11 mouse cellular contexts compared by ENCODE assay signal in the genomic region with DNA sequence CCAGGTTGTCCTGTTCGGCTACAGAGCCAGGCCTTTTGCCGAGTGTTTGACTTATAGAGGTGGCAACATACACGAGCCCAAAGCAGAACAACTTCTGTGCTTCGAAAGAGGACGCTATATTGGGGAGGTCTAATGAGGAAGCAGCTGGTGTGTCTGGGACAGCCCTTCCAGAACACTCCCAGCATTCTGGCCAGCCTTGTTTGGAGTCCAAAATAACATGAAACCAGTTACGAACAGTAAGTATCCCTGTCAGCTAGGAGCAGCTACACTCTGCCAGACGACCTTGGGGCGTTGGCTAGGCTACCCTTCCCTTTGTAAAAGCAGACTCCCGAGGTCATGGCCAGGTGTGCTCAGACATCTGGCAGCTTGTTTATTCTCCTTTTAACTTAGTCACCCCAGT. TPM values are rescaled to one million over a fixed set of nuclear protein-coding genes. Genes with fewer than 3 reads are reported as not detected.
DNase-seq lines count a peak whose midpoint lies in the region; ATAC-seq and TF ChIP-seq lines count a peak whose summit lies in the region.
"Had no signal": no experiment of that assay in that cellular context is flagged by ENCODE, and none has a peak within 500 bp of the region (broad histone marks: within the 10 kb centered on the region; RNA-seq: fewer than 3 reads in every experiment).

No protein-coding gene starts in this region.

- DNase-seq in layer of hippocampus, adult 2 months (ENCODE audit: low spot score in 2 of 2), result no peak
- no peak for DNase-seq in layer of hippocampus, adult 8-10 months (ENCODE audit: low spot score in 2 of 2)
- DNase-seq in R1 (ENCODE audit: low read depth, low spot score), result peak; percentile 71
- DNase-seq in retina, embryonic 14.5 days (ENCODE audit: low spot score), result no peak
- no peak for DNase-seq in thymus, postnatal 36 days
- DNase-seq: thymus, postnatal 4 days had no signal

- no peak overlapping the region for H3K9ac ChIP-seq in limb, embryonic 13.5 days

- no peaks in the 10 kb centered on the region for H3K36me3 ChIP-seq in limb, embryonic 13.5 days
- H3K36me3 ChIP-seq: embryonic facial prominence, embryonic 13.5 days had no signal

- peaks cover 45% of the 10 kb centered on the region for H3K4me1 ChIP-seq in brown adipose tissue, adult 24 weeks (ENCODE audit: control insufficient read depth, insufficient read depth, insufficient read length, low read length)
- H3K4me1 ChIP-seq in limb, embryonic 13.5 days, result peaks cover 69% of the 10 kb centered on the region

- no peaks in the 10 kb centered on the region for H3K27me3 ChIP-seq in limb, embryonic 13.5 days
- H3K27me3 ChIP-seq: embryonic facial prominence, embryonic 13.5 days had no signal

- ATAC-seq in limb, embryonic 13.5 days (ENCODE audit: low FRiP score, low read depth), result no peak

- 57% methylated on average over 9 of the region's 9 CpGs for WGBS in limb, embryonic 13.5 days

- H3K27ac ChIP-seq in layer of hippocampus, adult 2 months, result peak overlapping the region; percentile 68; the same call in 1 of the 2 replicates
- peak overlapping the region; percentile 64 for H3K27ac ChIP-seq in brown adipose tissue, adult 24 weeks (replicated peaks; ENCODE audit: low read depth, low read length)
- H3K27ac ChIP-seq in limb, embryonic 13.5 days, result no peak overlapping the region
- H3K27ac ChIP-seq: embryonic facial prominence, embryonic 13.5 days had no signal

- no peak overlapping the region for H3K4me3 ChIP-seq in layer of hippocampus, adult 2 months
- H3K4me3 ChIP-seq in brown adipose tissue, adult 24 weeks (ENCODE audit: insufficient read depth, low read depth, low read length), result no peak overlapping the region
- H3K4me3 ChIP-seq in limb, embryonic 13.5 days, result no peak overlapping the region
- H3K4me3 ChIP-seq: embryonic facial prominence, embryonic 13.5 days had no signal

- H3K9me3 ChIP-seq in limb, embryonic 13.5 days, result no peaks in the 10 kb centered on the region
- H3K9me3 ChIP-seq: embryonic facial prominence, embryonic 13.5 days had no signal

- TF ChIP-seq CTCF in layer of hippocampus, adult 2 months (conservative IDR thresholded peaks at IDR 0.05), result no peak

- 0 out of 2 replicates have a peak overlapping the region, but pooled peaks have one; percentile 1 for H3K4me2 ChIP-seq in limb, embryonic 13.5 days (replicated peaks)
- H3K4me2 ChIP-seq: embryonic facial prominence, embryonic 13.5 days; liver, embryonic 11.5 days had no signal

RNA-seq across cellular contexts. Expression of a gene that starts 20.4 kb away (rescaled TPM):
- total RNA-seq in layer of hippocampus, adult 2 months (2021), result 100 to 1,000 TPM; 117 to 120 TPM
- total RNA-seq in layer of hippocampus, adult 8-10 months (2022), result 100 to 1,000 TPM; 117 to 120 (median 117) TPM
- 13.0 and 14.6 TPM in 2 replicates for polyA plus RNA-seq in brown adipose tissue, adult 24 weeks (2012; ENCODE audit: insufficient read depth, insufficient read length, missing spikeins)
- polyA plus RNA-seq in limb, embryonic 13.5 days (2015; fragmentation: Nextera tagmentation; extraction: Ambion mirVana), result 13.1 and 14.7 TPM in 2 replicates

RNA-seq across cellular contexts. Expression of a gene that starts 26.7 kb away (rescaled TPM):
- 1 to 10 TPM in 1 of 2 experiments, under 1 TPM in 1; 0.98 to 1.9 TPM for total RNA-seq in layer of hippocampus, adult 2 months (2021)
- 1 to 10 TPM in 2 of 4 experiments, under 1 TPM in 2; 0.31 to 3.7 (median 1.3) TPM for total RNA-seq in layer of hippocampus, adult 8-10 months (2022)
- polyA plus RNA-seq in brown adipose tissue, adult 24 weeks (2012; ENCODE audit: insufficient read depth, insufficient read length, missing spikeins), result not detected in 2 replicates
- not detected in 2 replicates for polyA plus RNA-seq in limb, embryonic 13.5 days (2015; fragmentation: Nextera tagmentation; extraction: Ambion mirVana)
- total RNA-seq: MEL had no signal
- polyA plus RNA-seq: liver, embryonic 11.5 days had no signal

RNA-seq across cellular contexts. Expression of a gene that starts 39.5 kb away (rescaled TPM):
- 10 to 100 TPM; 79.9 to 86.0 TPM for total RNA-seq in layer of hippocampus, adult 2 months (2021)
- 10 to 100 TPM; 76.6 to 82.7 (median 81.8) TPM for total RNA-seq in layer of hippocampus, adult 8-10 months (2022)
- polyA plus RNA-seq in brown adipose tissue, adult 24 weeks (2012; ENCODE audit: insufficient read depth, insufficient read length, missing spikeins), result 33.8 and 37.9 TPM in 2 replicates
- 7.7 and 10.3 TPM in 2 replicates for polyA plus RNA-seq in limb, embryonic 13.5 days (2015; fragmentation: Nextera tagmentation; extraction: Ambion mirVana)

RNA-seq across cellular contexts. Expression of a gene that starts 52.2 kb away (rescaled TPM):
- total RNA-seq in layer of hippocampus, adult 2 months (2021), result not detected
- 1 to 10 TPM in 1 of 4 experiments, under 1 TPM in 2, not detected in 1; 0.49 to 1.2 (median 0.81) TPM for total RNA-seq in layer of hippocampus, adult 8-10 months (2022)
- polyA plus RNA-seq in brown adipose tissue, adult 24 weeks (2012; ENCODE audit: insufficient read depth, insufficient read length, missing spikeins), result 1.5 and 1.9 TPM in 2 replicates
- polyA plus RNA-seq in limb, embryonic 13.5 days (2015; fragmentation: Nextera tagmentation; extraction: Ambion mirVana), result 3.0 and 4.2 TPM in 2 replicates
